Mouse (Mus musculus) liver, embryonic 12.5 days (tissue): ENCODE data around the gene Themis2. TPM values are rescaled to one million over a fixed set of nuclear protein-coding genes. Genes with fewer than 3 reads are reported as not detected.
"Not testable (repeated sequence)": the region's sequence is repeated elsewhere in the genome, so short reads cannot be mapped to it uniquely, and the experiment has no call there.

Experiments used
- ATAC-seq: fragments of 200-750 bp; cut with Nextera tagmentation; 2 replicates; pipeline ENCODE4 v1.8.0; 2017; ENCODE audit warnings: moderate number of reproducible peaks, mild to moderate bottlenecking, moderate library complexity
- H3K27ac ChIP-seq: fragments of 300-500 bp; sonication (generic); 2 replicates; pipeline ENCODE4 v1.5.1; 2016; ENCODE audit warnings: mild to moderate bottlenecking
- H3K27me3 ChIP-seq: fragments of 300-500 bp; sonication (generic); replicated peaks from 2 replicates; pipeline ENCODE4 v1.6.1; 2016; ENCODE audit warnings: mild to moderate bottlenecking, moderate library complexity
- H3K36me3 ChIP-seq: fragments of 300-500 bp; sonication (generic); 2 replicates; pipeline ENCODE4 v1.6.1; 2016; ENCODE audit warnings: mild to moderate bottlenecking, moderate library complexity
- H3K4me1 ChIP-seq: fragments of 300-500 bp; sonication (generic); 2 replicates; pipeline ENCODE4 v1.6.1; 2016
- H3K4me2 ChIP-seq: fragments of 300-500 bp; sonication (generic); 2 replicates; pipeline ENCODE4 v1.6.1; 2016; ENCODE audit warnings: mild to moderate bottlenecking, moderate library complexity
- H3K4me3 ChIP-seq: fragments of 300-500 bp; sonication (generic); 2 replicates; pipeline ENCODE4 v1.5.1; 2016; ENCODE audit warnings: mild to moderate bottlenecking, moderate library complexity
- H3K9ac ChIP-seq: fragments of 300-500 bp; sonication (generic); 2 replicates; pipeline ENCODE4 v1.6.1; 2016; ENCODE audit warnings: mild to moderate bottlenecking, moderate library complexity
- H3K9me3 ChIP-seq: fragments of 300-500 bp; sonication (generic); replicated peaks from 2 replicates; pipeline ENCODE4 v1.6.1; 2016; ENCODE audit warnings: mild to moderate bottlenecking, moderate library complexity
- WGBS: fragments of 180-500 bp; shearing (Covaris S2); methylation state at CpG from one replicate; pipeline ENCODE4 v1.1.7; 2016; ENCODE audit not compliant: insufficient replicate concordance; 5-methylcytosine and 5-hydroxymethylcytosine counted together
- polyA plus RNA-seq: library from polyadenylated mRNA; unstranded; fragments of >200 nt; fragmentation: Nextera tagmentation; extraction: Ambion mirVana; gene quantifications from 2 replicates; pipeline ENCODE4 v1.2.1, GENCODE M21; 2016

The Themis2 gene
- polyA plus RNA-seq, 1 experiment from 2014 or later = 2.3 TPM

- Histone ChIP-seq H3K4me3 (no peak overlapping the region), H3K27me3 (no peaks in the 10 kb centered on the region), H3K36me3 (peaks cover 100% of the 10 kb centered on the region), H3K4me2 (no peak overlapping the region), H3K4me1 (peaks cover 8% of the 10 kb centered on the region), H3K27ac (no peak overlapping the region), H3K9me3 (no peaks in the 10 kb centered on the region), H3K9ac (no peak overlapping the region)
- 79% methylated on average over 3 of the region's 3 CpGs for WGBS
- no peak for ATAC-seq
These were observed 21.3 kb downstream of the Themis2 start for GRCm38 (mm10) chr4:132774905-132775304.

DNA sequence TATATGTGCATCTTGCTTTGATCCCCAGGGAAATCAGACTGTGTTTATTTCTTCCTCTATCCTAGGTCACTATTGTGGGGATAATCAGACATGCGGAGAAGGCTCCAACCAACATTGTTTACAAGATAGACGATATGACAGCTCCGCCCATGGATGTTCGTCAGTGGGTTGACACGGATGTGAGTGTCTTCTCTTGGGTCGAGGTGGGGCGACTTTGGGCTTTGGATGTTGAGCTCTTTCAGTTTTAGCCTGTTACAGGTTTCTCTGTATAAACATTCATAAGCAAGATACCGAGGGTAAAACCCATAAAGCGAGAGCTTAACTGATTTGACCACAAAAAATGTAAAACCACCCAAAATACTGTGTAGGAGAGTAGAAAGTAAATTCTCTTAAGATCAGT is 24.4 kb downstream of the Themis2 start:
- no peak overlapping the region for H3K9ac ChIP-seq
- no peaks in the 10 kb centered on the region for H3K27me3 ChIP-seq
- no peak overlapping the region for H3K4me2 ChIP-seq
- H3K27ac ChIP-seq = no peak overlapping the region
- 84% methylated on average over 9 of the region's 9 CpGs for WGBS
- no peak overlapping the region for H3K4me3 ChIP-seq
- H3K36me3 ChIP-seq = peaks cover 72% of the 10 kb centered on the region
- no peaks in the 10 kb centered on the region for H3K9me3 ChIP-seq
- peaks cover 22% of the 10 kb centered on the region for H3K4me1 ChIP-seq
- no peak for ATAC-seq

GRCm38 (mm10) chr4:132767914-132768876 is 28.0 kb downstream of the Themis2 start, which contains the start of gene Rpa2:
Gene Rpa2, plus strand, starts transcription at chr4:132768332.
- under 1% methylated on average over 71 of the region's 71 CpGs for WGBS

GRCm38 (mm10) chr4:132763125-132763524 is 33.1 kb downstream of the Themis2 start:
- Histone ChIP-seq H3K4me1 (peaks cover 11% of the 10 kb centered on the region), H3K27me3 (peaks cover 13% of the 10 kb centered on the region)
- not testable (repeated sequence) for H3K4me3 ChIP-seq, ATAC-seq, H3K4me2 ChIP-seq, H3K9me3 ChIP-seq, H3K27ac ChIP-seq, H3K9ac ChIP-seq, H3K36me3 ChIP-seq
- 69% methylated on average over 3 of the region's 3 CpGs for WGBS

More at GRCm38 (mm10) chr4:132767914-132768876, 28.0 kb downstream of the Themis2 start, which contains the start of gene Rpa2:
- H3K4me2 ChIP-seq = peak within 1 kb of the TSS; percentile 76
- peak within 1 kb of the TSS; percentile 87 for H3K27ac ChIP-seq
- H3K27me3 ChIP-seq = no peaks in the 10 kb centered on the region
- H3K9me3 ChIP-seq = no peaks in the 10 kb centered on the region
- peaks cover 22% of the 10 kb centered on the region for H3K4me1 ChIP-seq
- peak within 1 kb of the TSS; percentile 94 for H3K9ac ChIP-seq
- peak; percentile 94 for ATAC-seq
- peak within 1 kb of the TSS; percentile 96 for H3K4me3 ChIP-seq
- H3K36me3 ChIP-seq = peaks cover 36% of the 10 kb centered on the region

- no peaks in the 10 kb centered on the region for H3K36me3 ChIP-seq
- WGBS = 68% methylated on average over 6 of the region's 6 CpGs
These were observed 33.6 kb downstream of the Themis2 start for GRCm38 (mm10) chr4:132762602-132763001.

GRCm38 (mm10) chr4:132760296-132760695 is 35.9 kb downstream of the Themis2 start:
- no peak overlapping the region for H3K9ac ChIP-seq
- 37% methylated on average over 3 of the region's 3 CpGs for WGBS
- no peak overlapping the region for H3K4me2 ChIP-seq
- ATAC-seq = no peak
- peaks cover 41% of the 10 kb centered on the region for H3K27me3 ChIP-seq
- H3K27ac ChIP-seq = no peak overlapping the region
- 0 out of 2 replicates have a peak, but pooled peaks cover 14% of the 10 kb centered on the region for H3K4me1 ChIP-seq
- no peaks in the 10 kb centered on the region for H3K9me3 ChIP-seq
- H3K4me3 ChIP-seq = no peak overlapping the region
- H3K36me3 ChIP-seq = no peaks in the 10 kb centered on the region

More at GRCm38 (mm10) chr4:132762602-132763001, 33.6 kb downstream of the Themis2 start:
- H3K9me3 ChIP-seq = no peaks in the 10 kb centered on the region
- H3K4me1 ChIP-seq = peaks cover 10% of the 10 kb centered on the region
- peaks cover 18% of the 10 kb centered on the region for H3K27me3 ChIP-seq
- H3K4me2 ChIP-seq = no peak overlapping the region
- no peak for ATAC-seq
- no peak overlapping the region for H3K4me3 ChIP-seq
- no peak overlapping the region for H3K9ac ChIP-seq
- no peak overlapping the region for H3K27ac ChIP-seq

GRCm38 (mm10) chr4:132757633-132758351 is 38.4 kb downstream of the Themis2 start:
- H3K27ac ChIP-seq = no peak overlapping the region
- no peak for ATAC-seq
- no peaks in the 10 kb centered on the region for H3K9me3 ChIP-seq
- WGBS = 69% methylated on average over 7 of the region's 7 CpGs
- no peaks in the 10 kb centered on the region for H3K36me3 ChIP-seq
- 0 out of 2 replicates have a peak, but pooled peaks cover 14% of the 10 kb centered on the region for H3K4me1 ChIP-seq
- peaks cover 49% of the 10 kb centered on the region for H3K27me3 ChIP-seq
- no peak overlapping the region for H3K4me3 ChIP-seq
- H3K9ac ChIP-seq = no peak overlapping the region
- no peak overlapping the region for H3K4me2 ChIP-seq

DNA sequence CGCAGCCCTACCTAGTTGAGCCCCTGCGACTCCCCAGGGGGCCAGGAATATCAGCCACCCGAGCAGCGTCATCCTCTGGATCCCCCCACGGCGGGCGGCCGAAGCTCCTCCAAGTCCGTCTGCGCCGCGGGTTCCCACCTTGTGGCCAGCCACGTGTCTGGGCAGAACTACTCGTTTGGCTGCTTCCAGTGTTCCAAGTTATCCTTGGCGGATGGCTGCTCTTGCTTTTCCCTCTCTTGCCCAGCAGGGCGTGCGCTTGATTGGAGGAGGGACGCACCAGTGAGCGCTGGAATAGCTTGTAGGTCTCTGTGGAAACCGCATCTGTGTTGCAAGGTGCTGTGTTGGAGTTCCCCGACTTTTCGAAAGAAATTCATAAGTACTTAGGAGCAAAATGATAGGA is 39.2 kb downstream of the Themis2 start, which contains the start of gene Smpdl3b:
Gene Smpdl3b (minus strand): TSS at position 279 of the 400 bp plus-strand sequence.
- no peak within 1 kb of the TSS for H3K9ac ChIP-seq
- 3% methylated on average over 22 of the region's 22 CpGs for WGBS
- no peak for ATAC-seq
- peak within 1 kb of the TSS; percentile 39 for H3K4me3 ChIP-seq
- H3K27ac ChIP-seq = no peak within 1 kb of the TSS
- 0 out of 2 replicates have a peak, but pooled peaks cover 14% of the 10 kb centered on the region for H3K4me1 ChIP-seq
- peaks cover 49% of the 10 kb centered on the region for H3K27me3 ChIP-seq
- peak within 1 kb of the TSS; percentile 70 for H3K4me2 ChIP-seq
- no peaks in the 10 kb centered on the region for H3K36me3 ChIP-seq
- no peaks in the 10 kb centered on the region for H3K9me3 ChIP-seq

DNA sequence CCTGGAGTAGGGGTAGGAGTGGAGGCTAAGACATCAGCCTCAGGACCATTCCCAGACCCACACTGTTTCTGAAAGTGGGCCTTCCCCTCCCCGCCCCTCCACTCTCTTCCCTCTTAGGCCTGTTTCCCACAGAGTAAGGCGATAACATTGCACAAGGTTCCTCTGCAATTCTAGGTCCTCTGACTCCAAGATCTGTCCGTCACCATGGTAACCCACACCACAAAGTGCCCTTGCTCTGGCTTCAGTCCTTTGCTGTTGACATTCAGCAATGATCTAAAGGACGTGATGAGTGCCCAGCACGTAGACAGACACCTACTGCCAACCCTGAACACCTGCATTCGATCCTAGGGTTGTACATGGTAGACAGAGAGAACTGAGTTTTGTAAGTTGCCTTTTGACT is 43.2 kb downstream of the Themis2 start:
- Histone ChIP-seq H3K27me3 (peaks cover 35% of the 10 kb centered on the region), H3K36me3 (no peaks in the 10 kb centered on the region), H3K27ac (no peak overlapping the region), H3K4me2 (no peak overlapping the region), H3K4me1 (peaks cover 14% of the 10 kb centered on the region), H3K9me3 (no peaks in the 10 kb centered on the region), H3K9ac (no peak overlapping the region), H3K4me3 (no peak overlapping the region)
- no peak for ATAC-seq
- 53% methylated on average over 6 of the region's 6 CpGs for WGBS

DNA sequence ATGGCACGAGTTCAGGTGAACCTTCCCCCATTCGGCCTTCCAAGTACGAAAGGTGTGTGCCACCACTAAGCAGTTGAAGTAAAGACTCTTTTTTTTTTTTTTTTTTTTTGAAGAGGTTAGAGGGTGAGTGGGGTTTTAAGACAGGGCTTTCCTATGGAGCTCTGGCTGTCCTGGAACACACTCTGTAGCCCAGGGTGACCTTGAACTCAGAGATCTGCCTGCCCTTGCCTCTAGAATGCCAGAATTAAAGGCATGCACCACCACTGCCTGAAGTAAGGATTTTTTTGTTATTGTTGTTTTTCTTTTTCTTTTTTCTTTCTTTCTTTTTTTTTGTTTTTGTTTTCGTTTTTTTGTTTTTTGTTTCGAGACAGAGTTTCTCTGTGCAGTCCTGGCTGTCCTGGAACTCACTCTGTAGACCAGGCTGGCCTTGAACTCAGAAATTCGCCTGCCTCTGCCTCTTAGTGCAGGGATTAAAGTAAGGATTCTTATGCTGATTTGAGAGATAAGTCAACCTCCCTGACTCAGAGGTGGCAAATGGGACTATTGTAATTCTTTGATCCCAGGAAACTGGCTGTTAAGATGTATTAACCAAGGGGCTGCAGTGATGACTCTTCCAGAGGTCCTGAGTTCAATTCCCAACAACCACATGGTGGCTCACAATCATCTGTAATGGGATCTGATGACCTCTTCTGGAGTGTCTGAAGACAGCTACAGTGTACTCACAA is 46.8 kb downstream of the Themis2 start:
- WGBS = 71% methylated on average over 6 of the region's 6 CpGs
- Histone ChIP-seq H3K9ac (no peak overlapping the region), H3K9me3 (no peaks in the 10 kb centered on the region), H3K36me3 (no peaks in the 10 kb centered on the region), H3K4me1 (peaks cover 26% of the 10 kb centered on the region), H3K27ac (no peak overlapping the region), H3K27me3 (no peaks in the 10 kb centered on the region), H3K4me3 (no peak overlapping the region), H3K4me2 (no peak overlapping the region)
- no peak for ATAC-seq

- H3K9me3 ChIP-seq = no peaks in the 10 kb centered on the region
- 77% methylated on average over 4 of the region's 4 CpGs for WGBS
- 0 out of 2 replicates have a peak overlapping the region, but pooled peaks have one; percentile 8 for H3K4me2 ChIP-seq
- ATAC-seq = no peak
- H3K27me3 ChIP-seq = no peaks in the 10 kb centered on the region
- H3K9ac ChIP-seq = no peak overlapping the region
- H3K4me1 ChIP-seq = peaks cover 33% of the 10 kb centered on the region
- H3K36me3 ChIP-seq = no peaks in the 10 kb centered on the region
- H3K27ac ChIP-seq = peak overlapping the region; percentile 26; the same call in 1 of the 2 replicates
- H3K4me3 ChIP-seq = no peak overlapping the region
These were observed 47.4 kb downstream of the Themis2 start for GRCm38 (mm10) chr4:132748778-132749177.
